Mouse (Mus musculus) neural tube, embryonic 15.5 days (tissue): ENCODE measurements at regions not wholly inside any gene's neighbourhood (a gene's known extent, or its start where the extent isn't known, plus 50 kb on each side); places are given as distances from the start of the nearest gene placed in this dataset.

ENCODE experiments used
- ATAC-seq: fragments of 200-750 bp; cut with Nextera tagmentation; 2 replicates; pipeline ENCODE4 v1.8.0; 2017; ENCODE audit warnings: mild to moderate bottlenecking, moderate TSS enrichment, moderate library complexity; ENCODE audit not compliant: low FRiP score
- H3K27ac ChIP-seq: fragments of 300-500 bp; sonication (generic); replicated peaks from 2 replicates; pipeline ENCODE4 v1.5.1; 2015; ENCODE audit warnings: mild to moderate bottlenecking, inconsistent platforms
- H3K27me3 ChIP-seq: fragments of 300-500 bp; sonication (generic); replicated peaks from 2 replicates; pipeline ENCODE4 v1.6.1; 2015; ENCODE audit warnings: inconsistent platforms
- H3K36me3 ChIP-seq: fragments of 300-500 bp; sonication (generic); 2 replicates; pipeline ENCODE4 v1.6.1; 2015; ENCODE audit warnings: inconsistent platforms
- H3K4me1 ChIP-seq: fragments of 300-500 bp; sonication (generic); 2 replicates; pipeline ENCODE4 v1.6.1; 2015; ENCODE audit warnings: inconsistent platforms
- H3K4me2 ChIP-seq: fragments of 300-500 bp; sonication (generic); 2 replicates; pipeline ENCODE4 v1.6.1; 2015; ENCODE audit warnings: inconsistent platforms, mild to moderate bottlenecking, moderate library complexity
- H3K4me3 ChIP-seq: fragments of 300-500 bp; sonication (generic); replicated peaks from 2 replicates; pipeline ENCODE4 v1.5.1; 2015; ENCODE audit warnings: mild to moderate bottlenecking, inconsistent platforms
- H3K9ac ChIP-seq: fragments of 300-500 bp; sonication (generic); replicated peaks from 2 replicates; pipeline ENCODE4 v1.6.1; 2015; ENCODE audit warnings: mild to moderate bottlenecking, inconsistent platforms
- H3K9me3 ChIP-seq: fragments of 300-500 bp; sonication (generic); replicated peaks from 2 replicates; pipeline ENCODE4 v1.6.1; 2016; ENCODE audit warnings: inconsistent platforms
- WGBS: fragments of 180-500 bp; shearing (Covaris S2); methylation state at CpG from one replicate; pipeline ENCODE4 v1.1.7; 2015; ENCODE audit warnings: mixed read lengths; 5-methylcytosine and 5-hydroxymethylcytosine counted together

DNA sequence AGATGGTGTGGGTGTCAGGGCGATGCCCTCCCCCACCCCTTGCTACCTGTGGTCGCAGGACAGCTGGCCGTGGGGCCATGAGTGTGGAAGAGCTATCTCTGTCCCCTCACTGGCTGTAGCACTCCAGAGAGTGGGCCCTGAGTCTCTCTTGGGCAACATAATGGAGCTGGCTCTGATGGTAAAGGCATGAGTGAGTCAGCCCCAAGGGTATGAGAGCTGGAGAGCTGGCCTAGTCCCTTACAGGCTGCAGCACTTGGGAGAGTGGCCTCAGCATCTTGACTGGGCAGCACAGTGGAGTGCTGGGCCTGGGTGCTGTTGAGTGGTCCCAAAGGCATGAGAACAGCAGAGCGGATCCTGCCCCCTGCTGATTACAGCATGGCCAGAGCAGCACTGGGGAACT is 253.5 kb downstream of the Dact1 start:
- H3K9ac ChIP-seq = no peak overlapping the region
- no peak for ATAC-seq
- H3K36me3 ChIP-seq = no peaks in the 10 kb centered on the region
- no peaks in the 10 kb centered on the region for H3K4me1 ChIP-seq
- H3K4me2 ChIP-seq = no peak overlapping the region
- no peak overlapping the region for H3K4me3 ChIP-seq
- H3K27ac ChIP-seq = no peak overlapping the region
- no peaks in the 10 kb centered on the region for H3K9me3 ChIP-seq
- 93% methylated on average over 4 of the region's 4 CpGs for WGBS
- no peaks in the 10 kb centered on the region for H3K27me3 ChIP-seq

DNA sequence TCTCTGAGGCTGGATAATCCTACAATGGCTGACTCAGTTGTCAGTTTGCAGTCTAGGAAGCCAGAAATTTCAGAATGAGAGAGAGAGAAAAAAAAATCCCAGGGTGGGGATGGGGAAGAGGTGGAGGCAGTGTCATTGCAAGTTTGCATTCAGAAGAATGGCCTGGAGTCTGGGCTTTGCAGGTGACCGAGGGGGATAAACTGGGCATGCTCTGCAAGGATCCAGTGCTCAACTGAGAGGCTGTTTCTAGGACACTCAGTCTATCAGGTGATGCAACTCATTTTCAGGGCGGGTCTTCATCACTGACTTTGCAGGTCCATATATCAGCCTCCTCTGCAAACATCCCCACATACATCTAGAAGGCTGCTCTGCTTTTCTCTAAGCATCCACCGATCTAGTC is 256.7 kb downstream of the Dact1 start:
- Histone ChIP-seq H3K9ac (no peak overlapping the region), H3K9me3 (no peaks in the 10 kb centered on the region), H3K27me3 (no peaks in the 10 kb centered on the region), H3K36me3 (no peaks in the 10 kb centered on the region), H3K27ac (no peak overlapping the region), H3K4me2 (no peak overlapping the region), H3K4me3 (no peak overlapping the region), H3K4me1 (peaks cover 6% of the 10 kb centered on the region)
- 98% methylated on average over 3 of the region's 3 CpGs for WGBS
- no peak for ATAC-seq

- Histone ChIP-seq H3K4me2 (no peak overlapping the region), H3K9me3 (no peaks in the 10 kb centered on the region), H3K4me3 (no peak overlapping the region), H3K4me1 (peaks cover 17% of the 10 kb centered on the region), H3K27ac (no peak overlapping the region), H3K27me3 (no peaks in the 10 kb centered on the region), H3K9ac (no peak overlapping the region), H3K36me3 (no peaks in the 10 kb centered on the region)
- WGBS = 74% methylated on average over 5 of the region's 5 CpGs
- no peak for ATAC-seq
Observed at GRCm38 (mm10) chr12:71568251-71568650, 258.6 kb downstream of the Dact1 start.

DNA sequence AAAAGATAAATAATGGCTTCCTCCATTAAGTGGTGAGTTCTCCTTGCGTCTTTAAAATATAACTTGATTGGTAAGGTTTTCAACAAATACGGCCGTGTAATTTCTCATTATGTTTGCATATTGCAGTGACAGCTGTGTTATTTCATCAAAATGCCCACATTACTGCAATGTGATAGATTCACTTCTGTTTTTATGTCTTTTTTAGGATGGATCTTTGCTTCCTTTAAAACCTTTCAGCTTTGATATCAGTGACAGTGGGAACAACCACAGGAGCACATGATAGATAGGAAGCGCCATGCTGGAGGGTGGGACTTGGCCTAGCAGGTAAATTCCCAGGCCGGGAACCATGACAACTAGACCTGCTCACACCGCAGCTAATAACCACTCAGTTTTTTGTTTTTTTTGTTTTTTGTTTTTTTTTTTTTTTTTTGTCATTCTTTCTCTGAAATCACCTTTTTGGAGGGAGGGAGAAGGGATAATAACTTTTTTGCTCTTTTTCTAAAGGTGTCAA is 259.3 kb downstream of the Dact1 start:
- peaks cover 20% of the 10 kb centered on the region for H3K4me1 ChIP-seq
- ATAC-seq = no peak
- WGBS = 69% methylated on average over 6 of the region's 6 CpGs
- no peak overlapping the region for H3K4me3 ChIP-seq
- no peak overlapping the region for H3K27ac ChIP-seq
- no peaks in the 10 kb centered on the region for H3K9me3 ChIP-seq
- no peak overlapping the region for H3K4me2 ChIP-seq
- no peaks in the 10 kb centered on the region for H3K36me3 ChIP-seq
- no peaks in the 10 kb centered on the region for H3K27me3 ChIP-seq
- no peak overlapping the region for H3K9ac ChIP-seq

- H3K9ac ChIP-seq = no peak overlapping the region
- no peaks in the 10 kb centered on the region for H3K27me3 ChIP-seq
- no peak for ATAC-seq
- 27% methylated on average over 12 of the region's 12 CpGs for WGBS
- no peak overlapping the region for H3K4me3 ChIP-seq
- H3K36me3 ChIP-seq = no peaks in the 10 kb centered on the region
- H3K9me3 ChIP-seq = no peaks in the 10 kb centered on the region
- H3K4me1 ChIP-seq = peaks cover 20% of the 10 kb centered on the region
- H3K27ac ChIP-seq = no peak overlapping the region
- H3K4me2 ChIP-seq = no peak overlapping the region
Observed at GRCm38 (mm10) chr12:71569662-71570061, 260.0 kb downstream of the Dact1 start.

DNA sequence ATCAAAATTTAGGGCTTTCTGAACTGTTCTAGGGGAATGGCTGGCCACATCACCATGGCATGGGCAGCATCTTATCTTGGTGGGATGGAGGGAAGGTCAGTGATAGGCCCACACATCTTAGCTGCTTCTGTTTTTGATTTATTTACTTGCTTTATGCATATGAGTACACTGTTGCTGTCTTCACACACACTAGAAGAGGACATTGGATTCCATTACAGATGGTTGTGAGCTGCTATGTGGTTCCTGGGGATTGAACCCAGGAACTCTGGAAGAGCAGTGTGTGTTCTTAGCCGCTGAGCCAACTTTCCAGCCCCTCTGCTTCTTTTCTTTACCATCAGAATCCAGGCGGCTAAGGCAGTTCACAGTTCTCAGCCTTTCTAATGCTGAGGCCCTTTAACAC is 260.4 kb downstream of the Dact1 start:
- H3K4me3 ChIP-seq = no peak overlapping the region
- ATAC-seq = no peak
- no peak overlapping the region for H3K27ac ChIP-seq
- 91% methylated on average over 2 of the region's 2 CpGs for WGBS
- H3K36me3 ChIP-seq = no peaks in the 10 kb centered on the region
- no peaks in the 10 kb centered on the region for H3K9me3 ChIP-seq
- no peak overlapping the region for H3K9ac ChIP-seq
- H3K27me3 ChIP-seq = no peaks in the 10 kb centered on the region
- H3K4me1 ChIP-seq = peaks cover 20% of the 10 kb centered on the region
- H3K4me2 ChIP-seq = no peak overlapping the region

GRCm38 (mm10) chr12:71572833-71573446 is 257.9 kb upstream of the Daam1 start:
- Histone ChIP-seq H3K4me1 (peaks cover 32% of the 10 kb centered on the region), H3K27me3 (no peaks in the 10 kb centered on the region), H3K36me3 (no peaks in the 10 kb centered on the region), H3K9ac (no peak overlapping the region), H3K9me3 (no peaks in the 10 kb centered on the region), H3K4me3 (no peak overlapping the region), H3K27ac (0 out of 2 replicates have a peak overlapping the region, but pooled peaks have one; percentile 30), H3K4me2 (no peak overlapping the region)
- WGBS = 23% methylated on average over 14 of the region's 14 CpGs
- no peak for ATAC-seq

GRCm38 (mm10) chr12:71573456-71573855 is 257.4 kb upstream of the Daam1 start:
- Histone ChIP-seq H3K36me3 (no peaks in the 10 kb centered on the region), H3K27me3 (no peaks in the 10 kb centered on the region), H3K4me2 (no peak overlapping the region), H3K4me1 (peaks cover 36% of the 10 kb centered on the region), H3K9ac (no peak overlapping the region), H3K4me3 (no peak overlapping the region), H3K27ac (peak overlapping the region; percentile 33; the same call in 1 of the 2 replicates), H3K9me3 (no peaks in the 10 kb centered on the region)
- WGBS = 40% methylated on average over 8 of the region's 8 CpGs
- no peak for ATAC-seq

- WGBS = 89% methylated on average over 10 of the region's 10 CpGs
- Histone ChIP-seq H3K4me3 (no peak overlapping the region), H3K4me1 (peaks cover 40% of the 10 kb centered on the region)
Observed at GRCm38 (mm10) chr12:71574685-71575084, 256.2 kb upstream of the Daam1 start.

GRCm38 (mm10) chr12:71577349-71577748 is 253.5 kb upstream of the Daam1 start:
- 4% methylated on average over 9 of the region's 9 CpGs for WGBS
- no peaks in the 10 kb centered on the region for H3K9me3 ChIP-seq
- peak overlapping the region; percentile 55 for H3K4me2 ChIP-seq
- H3K4me1 ChIP-seq = peaks cover 41% of the 10 kb centered on the region
- no peak overlapping the region for H3K27ac ChIP-seq
- H3K36me3 ChIP-seq = no peaks in the 10 kb centered on the region
- ATAC-seq = peak; percentile 23; the same call in 1 of the 2 replicates
- H3K27me3 ChIP-seq = no peaks in the 10 kb centered on the region
- H3K9ac ChIP-seq = no peak overlapping the region
- H3K4me3 ChIP-seq = peak overlapping the region; percentile 23

More at GRCm38 (mm10) chr12:71574685-71575084, 256.2 kb upstream of the Daam1 start:
- H3K36me3 ChIP-seq = no peaks in the 10 kb centered on the region
- H3K27ac ChIP-seq = no peak overlapping the region
- no peak for ATAC-seq
- H3K4me2 ChIP-seq = no peak overlapping the region
- no peak overlapping the region for H3K9ac ChIP-seq
- H3K27me3 ChIP-seq = no peaks in the 10 kb centered on the region
- H3K9me3 ChIP-seq = no peaks in the 10 kb centered on the region

GRCm38 (mm10) chr12:71578006-71578405 is 252.9 kb upstream of the Daam1 start:
- H3K4me3 ChIP-seq = no peak overlapping the region
- H3K9ac ChIP-seq = no peak overlapping the region
- ATAC-seq = peak; percentile 13; the same call in 1 of the 2 replicates
- no peaks in the 10 kb centered on the region for H3K9me3 ChIP-seq
- H3K4me1 ChIP-seq = peaks cover 34% of the 10 kb centered on the region
- H3K27me3 ChIP-seq = no peaks in the 10 kb centered on the region
- H3K27ac ChIP-seq = no peak overlapping the region; the same call in 1 of the 2 replicates
- H3K4me2 ChIP-seq = no peak overlapping the region
- WGBS = 34% methylated on average over 9 of the region's 9 CpGs
- H3K36me3 ChIP-seq = no peaks in the 10 kb centered on the region

GRCm38 (mm10) chr12:71578912-71579311 is 252.0 kb upstream of the Daam1 start:
- Histone ChIP-seq H3K27me3 (no peaks in the 10 kb centered on the region), H3K4me2 (no peak overlapping the region), H3K36me3 (no peaks in the 10 kb centered on the region), H3K9me3 (no peaks in the 10 kb centered on the region), H3K4me3 (no peak overlapping the region), H3K9ac (no peak overlapping the region), H3K27ac (peak overlapping the region; percentile 48; the same call in 1 of the 2 replicates), H3K4me1 (peaks cover 29% of the 10 kb centered on the region)
- 18% methylated on average over 11 of the region's 11 CpGs for WGBS
- ATAC-seq = peak; percentile 51
